Mouse (Mus musculus) spleen, postnatal 10 days (tissue): Measurements from ENCODE around the gene Cep68.
A peak's percentile ranks its signal among the peaks of the same experiment; 100 is the strongest.

Experiments
- DNase-seq, 2 experiments: peaks; one replicate each; pipeline ENCODE4 v3.0.0; 2021 to 2022; ENCODE audit warnings: low spot score in 2 of 2

Cep68 gene

DNA sequence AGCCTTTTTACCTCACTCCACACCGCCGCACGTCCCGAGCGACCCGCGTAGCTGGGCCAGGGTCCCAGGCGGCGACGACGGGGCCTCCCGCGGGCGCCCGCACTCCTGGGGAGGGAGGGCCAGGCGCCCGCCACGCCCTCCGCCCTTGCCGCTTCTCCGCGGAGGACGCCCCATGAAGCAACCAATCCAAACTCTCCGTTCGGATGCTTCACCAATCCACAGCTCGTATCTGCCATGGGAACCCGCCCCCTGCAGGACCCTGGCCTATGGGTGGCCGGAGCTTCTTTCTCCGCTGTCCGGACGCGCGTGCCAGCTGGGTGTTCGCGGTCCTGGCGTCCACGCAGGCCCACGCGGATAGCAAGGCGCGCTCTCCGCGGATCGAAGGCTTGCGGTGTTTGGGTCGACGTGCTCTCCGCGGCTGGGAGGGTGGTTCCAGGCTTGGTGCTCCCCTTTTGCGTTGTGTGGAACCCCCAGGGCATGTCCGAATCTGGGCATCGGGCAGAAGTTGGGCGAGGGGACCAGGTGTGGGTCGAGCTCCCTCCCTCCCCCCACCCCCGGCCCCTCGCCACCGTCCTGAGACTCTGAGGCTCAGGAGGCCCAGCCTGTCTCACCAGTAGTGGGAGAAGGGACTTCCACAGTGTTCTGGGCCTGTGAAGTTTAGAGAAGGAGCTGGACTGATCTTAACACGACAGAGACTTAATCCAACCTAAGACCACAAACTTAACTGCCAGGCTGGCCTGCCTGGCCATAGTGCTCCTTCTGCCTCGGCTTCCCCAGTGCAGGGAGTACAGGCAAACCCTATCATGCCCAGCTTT is at the start of gene Cep68:
TSS of gene Cep68 (minus strand) at position 134 of the 815 bp plus-strand sequence.
- DNase-seq = peak; percentile 93 to 95

DNA sequence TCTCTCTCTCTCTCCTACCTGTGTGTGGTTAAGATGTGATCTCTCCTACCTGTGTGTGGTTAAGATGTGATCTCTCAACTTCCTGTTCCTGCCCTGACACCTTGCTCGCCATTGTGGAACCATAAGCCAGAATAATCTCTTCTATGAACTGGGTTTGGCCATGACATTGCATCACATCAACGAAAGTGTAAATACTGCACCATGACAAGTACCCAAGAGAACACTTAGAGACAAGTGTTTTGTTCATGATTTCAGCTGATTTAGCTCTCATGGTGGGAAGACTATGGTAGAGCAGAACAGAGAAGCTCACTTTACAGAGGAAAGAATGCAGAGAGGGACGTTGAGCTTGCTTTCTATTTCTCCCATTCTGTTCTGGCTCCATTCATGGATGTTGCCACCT is 35.2 kb upstream of the Cep68 start:
- DNase-seq = no peak

DNA sequence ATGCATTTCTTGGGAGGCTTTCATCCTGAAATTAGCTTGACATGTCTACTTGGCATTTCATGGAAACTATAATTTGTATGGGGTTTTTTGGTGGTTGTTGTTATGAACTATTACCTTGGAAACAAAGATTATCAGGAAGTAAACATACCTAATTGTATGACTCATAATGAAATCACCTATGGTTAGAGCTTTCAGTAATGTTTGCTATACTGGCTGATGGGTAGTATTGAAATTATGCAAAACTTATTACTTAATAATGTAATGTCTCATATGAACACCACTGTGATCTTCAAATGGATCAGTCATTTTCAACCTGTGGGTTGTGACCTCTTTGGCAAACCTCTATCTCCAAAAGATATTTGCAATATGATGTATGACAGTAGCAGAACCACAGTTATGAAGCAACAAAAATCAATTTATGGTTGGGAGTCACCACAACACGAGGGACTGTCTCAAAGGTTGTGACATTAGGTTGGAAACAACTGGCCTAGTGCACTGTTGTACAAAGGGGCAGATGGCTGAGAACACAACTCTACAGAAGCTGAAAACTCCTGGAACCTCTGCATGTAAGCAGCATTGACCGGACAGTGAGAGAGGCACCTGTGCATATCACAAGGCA is 33.5 kb upstream of the Cep68 start:
- no peak for DNase-seq

DNA sequence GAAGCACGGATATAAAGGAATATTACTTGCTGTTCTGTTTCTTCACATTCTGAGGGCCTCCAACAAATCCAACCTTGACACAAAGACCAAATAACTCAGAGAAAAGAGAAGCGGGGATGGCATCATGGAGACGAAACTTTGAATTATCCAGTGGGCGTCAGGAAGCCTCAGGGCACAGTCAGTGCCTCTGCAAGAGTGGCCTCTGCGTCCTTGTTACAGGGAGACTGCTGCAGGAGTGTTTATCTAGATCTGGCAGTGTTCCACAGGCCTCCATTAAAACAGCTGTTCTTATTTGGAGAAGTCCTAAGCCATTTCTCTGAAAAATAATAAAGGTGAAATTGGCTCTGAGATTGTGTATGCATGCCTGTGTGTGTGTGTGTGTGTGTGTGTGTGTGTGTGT is 31.8 kb upstream of the Cep68 start:
- no peak for DNase-seq

DNA sequence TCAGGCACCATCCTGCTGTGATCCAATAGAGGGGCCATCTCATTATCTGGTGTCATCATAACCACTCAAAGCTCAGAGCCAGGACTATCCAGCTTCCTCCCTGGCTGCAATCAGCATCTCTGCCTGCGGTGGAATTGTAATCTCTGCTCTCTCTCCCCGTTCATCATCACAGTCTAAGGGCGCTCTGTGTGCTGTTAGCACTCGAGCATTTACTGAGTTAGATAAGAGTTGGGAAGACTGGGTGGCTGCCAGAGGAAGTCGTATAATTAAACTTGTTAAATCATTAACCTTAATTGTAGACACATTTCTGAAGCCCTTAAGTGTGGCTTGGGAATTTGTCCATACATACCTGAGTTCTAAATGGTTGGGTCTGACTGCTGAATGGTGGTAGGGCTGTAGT is 29.5 kb upstream of the Cep68 start:
- no peak for DNase-seq

DNA sequence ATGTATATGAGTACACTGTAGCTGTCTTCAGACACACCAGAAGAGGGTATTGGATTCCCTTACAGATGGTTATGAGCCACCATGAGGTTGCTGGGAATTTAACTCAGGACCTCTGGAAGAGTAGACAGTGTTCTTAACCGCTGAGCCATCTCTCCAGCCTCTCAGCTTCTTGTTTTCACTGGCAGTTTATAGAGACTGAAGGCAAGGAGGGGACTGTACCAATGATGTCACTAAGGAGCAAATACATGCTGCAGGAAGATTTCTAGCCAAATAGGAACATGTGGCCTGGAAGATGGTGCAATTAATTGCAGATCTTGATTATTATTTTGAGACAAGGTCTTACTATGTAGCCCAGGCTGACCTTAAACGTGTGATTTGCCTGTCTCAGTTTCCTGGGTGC is 27.9 kb upstream of the Cep68 start:
- DNase-seq = no peak

DNA sequence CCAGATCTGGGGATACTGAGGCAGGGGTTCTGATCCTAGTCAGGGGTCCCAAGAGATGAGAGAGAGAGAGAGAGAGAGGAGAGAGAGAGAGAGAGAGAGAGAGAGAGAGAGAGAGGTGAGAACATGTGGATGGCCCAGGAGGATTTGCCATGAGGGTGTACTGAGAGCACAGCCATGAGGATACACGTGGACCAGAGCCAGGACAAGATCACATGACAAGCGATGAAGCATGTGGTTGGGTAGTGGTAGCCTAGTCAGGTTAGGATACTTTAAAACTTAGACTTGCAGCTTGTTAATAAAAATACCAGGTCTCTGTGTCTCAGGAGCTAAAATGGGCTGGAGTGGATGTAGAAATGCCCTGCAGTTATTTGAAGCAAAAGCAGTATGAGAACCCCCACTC is 26.7 kb upstream of the Cep68 start:
- DNase-seq = no peak

DNA sequence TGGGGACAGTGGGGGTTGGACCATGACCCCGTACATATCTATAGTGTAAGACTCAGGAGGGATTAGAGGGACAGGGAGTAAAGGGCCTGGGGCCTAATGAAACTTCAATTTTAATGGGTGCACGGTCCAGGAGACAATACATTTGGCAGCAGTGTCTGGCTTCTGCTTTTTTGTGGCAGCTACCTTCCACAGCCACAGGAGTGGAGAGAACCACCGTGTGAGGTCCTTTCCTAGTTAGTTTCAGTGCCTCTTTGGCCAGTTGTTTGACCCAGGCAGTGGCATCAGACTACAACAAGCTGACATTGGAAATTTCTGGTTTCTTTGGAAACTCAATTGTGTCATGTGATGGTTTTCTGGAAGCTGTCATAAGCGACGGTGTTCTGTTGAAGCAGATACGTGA is 20.7 kb upstream of the Cep68 start:
- DNase-seq = no peak

DNA sequence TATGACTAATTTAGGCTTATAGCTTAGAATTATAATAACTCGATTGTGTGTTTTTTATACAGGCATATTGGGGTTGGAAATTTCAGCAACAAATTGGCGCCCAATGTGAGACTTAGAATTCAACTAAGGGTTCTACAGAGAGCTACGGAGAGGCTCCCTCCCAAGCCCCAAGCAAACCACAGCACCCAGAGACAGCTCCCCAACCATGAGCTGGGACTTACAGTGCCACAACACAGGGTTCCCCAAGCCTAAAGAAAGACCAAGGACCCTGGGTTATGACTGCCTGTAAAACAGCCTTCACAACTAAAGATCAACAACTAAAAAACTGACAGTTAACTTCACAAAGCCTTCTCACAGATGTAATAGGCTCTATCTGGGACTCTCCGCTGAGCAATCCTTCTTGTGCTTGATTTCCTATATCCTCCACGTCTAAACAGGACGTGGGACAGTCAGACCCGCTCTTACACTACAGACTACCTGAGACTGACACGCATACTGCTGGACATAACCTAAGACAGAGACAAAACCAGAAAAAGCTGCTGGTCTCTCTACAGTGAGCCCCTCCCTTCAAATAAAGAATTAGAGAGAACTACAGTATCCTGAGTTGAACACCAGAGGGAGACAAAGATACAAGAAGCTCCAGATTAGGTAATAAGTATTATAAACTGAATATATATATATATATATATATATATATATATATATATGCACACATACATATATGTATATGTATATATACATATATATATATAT is 13.6 kb upstream of the Cep68 start:
- DNase-seq = no peak

DNA sequence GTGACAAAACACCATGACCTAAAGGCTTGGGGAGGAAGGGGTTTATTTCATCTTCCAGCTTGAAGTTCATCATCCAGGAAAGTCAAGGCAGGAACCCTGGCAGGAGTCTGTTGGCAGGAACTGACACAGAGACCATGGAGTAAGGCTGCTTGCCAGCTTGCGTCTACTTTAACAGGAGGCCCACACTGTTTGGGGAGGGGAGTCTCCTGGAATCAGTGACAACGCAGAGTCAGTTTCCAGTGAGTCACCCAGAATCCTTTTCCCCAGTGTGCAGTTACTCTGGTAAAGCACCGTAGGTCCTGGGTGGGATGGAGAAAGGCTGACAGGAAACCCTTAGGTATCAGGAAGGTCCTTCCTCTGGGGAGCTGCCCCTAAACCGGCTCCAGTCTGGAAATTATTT is 5.6 kb upstream of the Cep68 start:
- DNase-seq = no peak

DNA sequence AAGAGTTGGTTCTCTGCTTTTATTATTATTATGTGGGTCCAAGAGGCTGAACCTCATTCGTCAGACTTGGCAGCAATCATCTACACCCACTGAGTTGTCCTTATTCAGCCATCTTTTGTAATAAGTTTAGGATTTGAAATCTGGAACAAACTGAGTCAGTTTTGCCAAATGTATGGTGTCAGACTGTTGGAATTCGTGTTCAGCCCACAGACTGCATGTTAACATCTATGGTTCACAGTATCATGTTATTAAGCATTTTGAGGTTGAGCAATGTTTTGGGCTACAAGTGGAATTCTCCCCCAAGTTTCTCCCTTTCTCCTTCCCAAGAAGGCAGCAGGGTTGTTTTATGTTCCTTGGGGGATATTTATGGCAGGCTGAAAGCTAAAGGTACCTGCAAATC is 3.9 kb upstream of the Cep68 start:
- no peak for DNase-seq

DNA sequence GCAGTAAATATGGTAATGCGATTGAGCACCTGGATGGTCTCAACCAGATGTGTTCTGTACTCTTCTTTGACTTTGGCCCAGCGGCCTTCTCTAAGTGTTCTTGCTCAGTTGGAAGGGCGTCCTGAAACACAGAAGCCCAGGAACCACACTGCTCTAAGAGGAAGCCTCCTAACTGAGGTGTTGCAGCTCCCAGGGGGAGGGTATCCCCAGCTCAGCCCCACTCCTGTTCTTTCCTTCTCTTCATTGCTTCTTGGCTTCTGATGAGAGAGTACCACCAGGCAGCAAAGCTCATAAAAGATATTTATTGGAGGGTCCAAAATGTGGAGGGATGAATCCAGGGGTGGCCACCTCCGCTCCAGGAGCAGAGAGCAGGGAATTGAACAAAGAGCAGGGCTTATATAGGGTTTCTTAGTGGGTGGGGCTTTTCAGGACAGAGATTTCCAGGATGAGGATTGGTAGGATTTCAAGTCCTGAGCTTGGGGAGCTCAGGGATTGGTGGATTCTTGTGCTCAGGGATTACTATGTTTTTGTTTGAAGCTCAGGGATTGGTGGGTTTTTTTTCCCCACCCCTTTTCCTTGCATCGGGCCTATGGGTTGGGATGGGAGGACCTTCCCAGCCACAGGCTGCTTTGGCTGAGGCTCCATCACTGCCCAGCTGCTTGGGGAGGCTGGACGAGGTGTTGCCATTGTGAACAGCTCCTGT is 1.4 kb upstream of the Cep68 start:
- no peak for DNase-seq

DNA sequence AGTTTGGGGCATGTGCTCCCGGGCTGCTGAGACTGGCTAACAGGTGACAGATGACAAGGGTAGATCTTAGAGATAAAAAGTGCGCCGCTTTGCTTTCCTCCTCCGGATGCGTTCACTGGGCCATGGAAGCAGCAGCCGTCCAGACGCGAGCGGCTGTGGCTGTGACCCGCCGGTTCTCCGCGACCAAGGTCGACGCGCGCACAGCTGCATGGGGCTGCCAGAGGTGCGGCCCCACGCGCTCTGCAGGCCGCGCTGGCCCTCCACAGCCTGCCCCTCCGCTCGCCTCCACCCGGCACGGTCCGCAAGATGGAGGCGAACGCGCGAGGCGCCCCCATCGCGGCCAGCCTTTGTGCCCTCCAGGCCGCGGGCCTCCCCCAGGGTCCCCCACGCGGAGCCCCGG is 389 bp downstream of the Cep68 start:
- no peak for DNase-seq

DNA sequence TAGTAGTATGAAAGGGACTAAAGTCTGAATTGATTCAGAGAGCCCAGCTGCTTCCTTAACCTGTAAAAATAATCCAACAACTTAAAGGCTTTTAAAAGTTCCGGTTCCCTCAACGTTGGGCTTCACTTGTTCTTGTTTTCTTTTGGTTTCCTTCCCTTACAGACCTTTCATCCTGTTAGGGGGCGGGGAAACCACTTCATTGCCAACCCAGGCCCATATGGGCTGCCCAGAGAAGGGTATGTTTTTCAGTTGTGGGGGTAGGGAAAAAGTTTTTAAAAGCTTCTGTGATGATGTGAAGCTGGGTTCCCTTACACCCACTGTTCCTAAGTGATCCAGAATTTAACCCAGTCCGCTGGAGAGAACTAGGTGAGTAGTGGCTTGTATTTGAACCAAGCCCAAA is 952 bp downstream of the Cep68 start:
- DNase-seq = peak in 1 of 2 experiments; percentile 51

DNA sequence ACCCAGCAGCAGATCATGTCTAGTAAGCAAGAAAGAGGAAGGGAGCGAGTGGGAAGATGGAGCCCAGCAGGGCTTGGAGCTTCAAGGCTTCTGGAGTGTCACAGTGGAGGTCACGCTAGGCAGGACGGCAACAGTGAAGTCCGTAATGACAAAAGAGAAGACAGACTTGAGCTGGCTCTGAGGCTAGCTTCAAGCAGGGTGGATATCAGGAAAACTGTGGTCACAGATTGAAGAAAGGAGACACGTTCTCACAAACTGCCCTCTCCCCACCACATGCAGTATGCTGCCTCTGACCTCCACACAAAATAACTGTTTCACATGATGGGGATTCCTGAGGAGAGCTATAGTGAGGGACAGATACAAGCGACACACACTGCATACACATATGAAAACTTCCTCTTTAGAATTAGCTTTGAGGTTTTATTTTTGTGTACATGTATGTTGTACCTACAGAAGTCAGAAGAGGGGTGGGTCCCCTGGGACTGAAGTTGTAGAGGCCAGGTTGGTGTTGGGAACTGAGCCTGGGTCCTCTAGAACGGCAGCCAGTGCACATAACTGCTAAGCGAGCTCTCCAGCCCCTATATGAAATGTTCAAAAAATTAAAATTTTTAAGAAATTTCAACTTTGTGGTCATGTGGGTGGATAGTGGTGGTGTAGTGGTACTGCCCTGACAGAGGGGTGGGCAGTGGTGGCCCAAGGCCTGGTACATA is 1.9 kb downstream of the Cep68 start:
- no peak for DNase-seq

DNA sequence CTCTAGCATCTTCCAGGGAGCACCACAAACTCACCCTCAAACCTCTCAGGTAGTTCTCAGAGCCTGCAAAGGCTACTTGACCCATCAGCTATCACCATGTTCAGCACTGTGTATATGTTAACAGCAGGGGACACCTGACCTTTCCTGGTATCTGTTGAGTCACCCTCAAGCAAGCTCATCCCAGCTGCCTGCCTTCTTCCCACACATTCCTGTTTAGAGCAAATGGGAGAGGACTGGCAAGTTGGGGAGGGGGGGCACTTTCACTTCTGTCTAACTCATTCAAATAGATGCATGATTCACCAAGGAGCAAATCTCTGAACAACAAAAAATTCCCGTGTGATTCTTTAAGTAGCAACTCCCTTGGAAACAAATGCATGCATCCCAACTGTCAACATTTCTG is 2.6 kb downstream of the Cep68 start:
- no peak for DNase-seq

DNA sequence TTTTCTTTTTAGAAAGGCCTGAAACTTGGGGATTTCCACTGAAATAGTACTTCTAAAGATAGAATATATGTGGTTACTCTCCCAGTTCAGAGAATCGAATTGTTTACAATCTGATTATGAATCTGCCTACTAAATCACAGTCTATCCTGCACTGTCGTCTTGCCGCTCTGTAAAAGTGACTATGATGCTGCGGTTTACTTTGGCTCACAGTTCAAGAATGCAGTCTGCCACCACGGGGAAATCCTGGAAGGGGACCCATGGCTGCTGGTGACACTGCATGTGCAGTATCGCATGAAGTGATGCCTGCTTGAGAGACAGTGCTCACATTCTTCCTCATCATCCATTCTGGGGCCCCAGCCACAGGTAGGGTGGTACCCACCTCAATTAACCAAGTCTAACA is 3.9 kb downstream of the Cep68 start:
- DNase-seq = no peak

DNA sequence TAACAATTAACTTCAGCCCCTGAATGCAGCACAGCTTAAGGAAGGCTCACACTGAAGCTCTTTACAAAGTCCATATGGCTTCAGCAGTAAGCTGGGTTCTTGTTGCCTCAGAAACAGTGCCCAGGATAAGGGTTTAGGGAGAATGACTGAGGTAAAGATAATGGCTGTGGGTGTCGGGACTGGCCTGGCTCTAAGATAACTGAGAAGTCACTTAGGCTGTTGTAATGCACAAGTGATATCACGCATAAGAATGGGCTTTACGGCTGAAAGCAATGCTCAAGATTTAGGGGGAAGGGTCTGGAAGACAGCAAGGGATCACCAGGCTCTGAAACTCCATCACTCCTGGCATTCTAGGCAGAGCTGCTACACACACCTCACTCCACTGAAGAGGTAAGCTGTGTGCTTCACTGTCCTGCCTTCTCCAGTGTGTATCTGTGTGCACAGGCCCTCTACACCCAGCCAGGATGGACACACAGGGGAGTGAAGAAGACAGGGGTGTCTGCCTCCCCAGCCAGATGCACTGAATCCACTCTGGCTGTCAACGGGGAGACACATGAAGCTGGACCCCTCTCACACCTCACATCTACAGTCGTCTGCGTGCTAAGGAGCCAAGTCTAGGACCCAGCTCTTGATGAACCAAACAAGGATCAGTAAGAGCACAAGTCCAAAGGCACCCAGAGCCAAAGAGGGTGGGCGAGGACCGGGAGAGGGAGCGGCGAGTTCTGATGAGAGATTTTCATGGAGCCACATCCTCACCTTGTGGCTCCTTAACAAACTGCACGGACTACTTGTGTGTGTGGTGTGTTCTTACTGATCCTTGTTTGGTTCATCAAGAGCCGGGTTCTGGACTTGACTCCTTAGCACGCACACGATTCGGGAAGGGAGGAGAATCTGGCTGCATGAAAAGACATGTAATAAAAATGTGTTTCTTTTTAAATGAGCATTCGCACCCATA is 4.6 kb downstream of the Cep68 start:
- DNase-seq = no peak

DNA sequence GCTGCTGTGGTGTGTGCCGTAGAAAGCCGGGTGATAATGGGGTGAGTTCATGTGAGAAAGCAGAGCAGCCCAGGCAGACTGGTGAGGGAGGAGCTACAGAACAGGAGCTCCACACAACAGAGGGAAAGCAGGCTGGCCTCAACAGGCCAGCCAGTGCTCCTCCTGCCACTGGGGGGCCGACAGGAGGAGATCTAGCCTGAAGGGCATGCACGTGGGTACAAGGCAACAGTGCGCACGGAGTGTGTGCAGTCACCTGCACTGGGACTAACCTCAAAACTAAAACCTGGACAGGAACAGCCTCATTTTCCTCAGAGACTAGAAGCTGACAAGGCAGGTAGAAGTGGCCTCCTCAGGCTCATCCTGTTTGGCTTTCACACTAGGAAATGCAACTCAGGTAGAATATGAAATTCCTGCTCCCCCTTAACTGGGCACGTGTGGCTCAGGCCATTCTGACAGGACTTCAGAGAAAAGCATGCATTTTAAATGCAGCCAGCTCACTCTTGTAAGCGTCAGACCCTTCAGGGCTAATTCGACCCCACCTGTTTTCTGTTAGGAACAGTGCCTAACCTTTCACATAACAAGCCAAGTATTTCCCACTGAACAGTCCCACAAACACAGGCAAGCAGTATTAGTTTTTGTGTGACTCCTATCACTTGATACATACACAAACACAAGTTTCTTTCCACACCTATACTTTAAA is 5.9 kb downstream of the Cep68 start:
- no peak for DNase-seq
